Mouse (Mus musculus): ENCODE results near the gene Arhgef26. TPM values are rescaled to one million over a fixed set of nuclear protein-coding genes. Genes with fewer than 3 reads are reported as not detected.

Arhgef26 gene
- polyA plus RNA-seq, 1 experiment from 2014 or later = 12.9 TPM

GRCm38 (mm10) chr3:62418387-62419138, 80.4 kb downstream of the Arhgef26 start:
- Histone ChIP-seq H3K27me3 (replicated peaks; ENCODE audit: control insufficient read depth, insufficient read depth, low read length) (no peaks in the 10 kb centered on the region), H3K4me3 (ENCODE audit: low read length) (no peak overlapping the region), H3K27ac (ENCODE audit: low read length) (no peak overlapping the region), H3K4me2 (ENCODE audit: low read depth, low read length) (no peak overlapping the region), H3K9me3 (ENCODE audit: control insufficient read depth, low read length) (no peaks in the 10 kb centered on the region), H3K36me3 (ENCODE audit: control insufficient read depth, insufficient read depth, low read length) (0 out of 2 replicates have a peak, but pooled peaks cover 3% of the 10 kb centered on the region), H3K4me1 (ENCODE audit: control insufficient read depth, insufficient read depth, low read length) (peaks cover 7% of the 10 kb centered on the region; the same call in 1 of the 2 replicates), H3K9ac (ENCODE audit: low read depth, low read length) (no peak overlapping the region)
- 90% methylated on average over 6 of the region's 6 CpGs for WGBS
- no peak for ATAC-seq

GRCm38 (mm10) chr3:62433675-62434074, 95.5 kb downstream of the Arhgef26 start:
- Histone ChIP-seq H3K4me2 (ENCODE audit: low read depth, low read length) (no peak overlapping the region), H3K4me1 (ENCODE audit: control insufficient read depth, insufficient read depth, low read length) (no peaks in the 10 kb centered on the region), H3K4me3 (ENCODE audit: low read length) (no peak overlapping the region), H3K27ac (ENCODE audit: low read length) (no peak overlapping the region), H3K9ac (ENCODE audit: low read depth, low read length) (no peak overlapping the region), H3K9me3 (ENCODE audit: control insufficient read depth, low read length) (no peaks in the 10 kb centered on the region; the same call in 1 of the 2 replicates), H3K27me3 (replicated peaks; ENCODE audit: control insufficient read depth, insufficient read depth, low read length) (no peaks in the 10 kb centered on the region), H3K36me3 (ENCODE audit: control insufficient read depth, insufficient read depth, low read length) (no peaks in the 10 kb centered on the region)
- peak; percentile 46; the same call in 1 of the 2 replicates for ATAC-seq
- WGBS = 32% methylated on average over 4 of the region's 4 CpGs

- Histone ChIP-seq H3K9me3 (ENCODE audit: control insufficient read depth, low read length) (no peaks in the 10 kb centered on the region; the same call in 1 of the 2 replicates), H3K9ac (ENCODE audit: low read depth, low read length) (no peak overlapping the region), H3K27me3 (replicated peaks; ENCODE audit: control insufficient read depth, insufficient read depth, low read length) (no peaks in the 10 kb centered on the region), H3K36me3 (ENCODE audit: control insufficient read depth, insufficient read depth, low read length) (no peaks in the 10 kb centered on the region), H3K4me1 (ENCODE audit: control insufficient read depth, insufficient read depth, low read length) (no peaks in the 10 kb centered on the region), H3K4me3 (ENCODE audit: low read length) (no peak overlapping the region), H3K4me2 (ENCODE audit: low read depth, low read length) (no peak overlapping the region), H3K27ac (ENCODE audit: low read length) (no peak overlapping the region)
- no peak for ATAC-seq
Measured at GRCm38 (mm10) chr3:62435923-62436322, 97.8 kb downstream of the Arhgef26 start.

GRCm38 (mm10) chr3:62440431-62440969, 102.4 kb downstream of the Arhgef26 start:
- H3K4me3 ChIP-seq (ENCODE audit: low read length) = no peak overlapping the region
- H3K27ac ChIP-seq (ENCODE audit: low read length) = no peak overlapping the region
- no peaks in the 10 kb centered on the region for H3K27me3 ChIP-seq (replicated peaks; ENCODE audit: control insufficient read depth, insufficient read depth, low read length)
- H3K9ac ChIP-seq (ENCODE audit: low read depth, low read length) = no peak overlapping the region
- H3K9me3 ChIP-seq (ENCODE audit: control insufficient read depth, low read length) = no peaks in the 10 kb centered on the region
- ATAC-seq = no peak
- H3K36me3 ChIP-seq (ENCODE audit: control insufficient read depth, insufficient read depth, low read length) = no peaks in the 10 kb centered on the region
- 48% methylated on average over 5 of the region's 5 CpGs for WGBS
- no peaks in the 10 kb centered on the region for H3K4me1 ChIP-seq (ENCODE audit: control insufficient read depth, insufficient read depth, low read length)
- H3K4me2 ChIP-seq (ENCODE audit: low read depth, low read length) = no peak overlapping the region

- peaks cover 4% of the 10 kb centered on the region; the same call in 1 of the 2 replicates for H3K4me1 ChIP-seq (ENCODE audit: control insufficient read depth, insufficient read depth, low read length)
- peak overlapping the region; percentile 27; the same call in 1 of the 2 replicates for H3K27ac ChIP-seq (ENCODE audit: low read length)
- no peak for ATAC-seq
- H3K9me3 ChIP-seq (ENCODE audit: control insufficient read depth, low read length) = no peaks in the 10 kb centered on the region
- no peak overlapping the region for H3K9ac ChIP-seq (ENCODE audit: low read depth, low read length)
- H3K36me3 ChIP-seq (ENCODE audit: control insufficient read depth, insufficient read depth, low read length) = peaks cover 3% of the 10 kb centered on the region; the same call in 1 of the 2 replicates
- no peak overlapping the region for H3K4me2 ChIP-seq (ENCODE audit: low read depth, low read length)
- no peaks in the 10 kb centered on the region for H3K27me3 ChIP-seq (replicated peaks; ENCODE audit: control insufficient read depth, insufficient read depth, low read length)
- WGBS = 73% methylated on average over 12 of the region's 12 CpGs
- no peak overlapping the region for H3K4me3 ChIP-seq (ENCODE audit: low read length)
Measured at GRCm38 (mm10) chr3:62443582-62444194, 105.5 kb downstream of the Arhgef26 start.

- Histone ChIP-seq H3K9me3 (ENCODE audit: control insufficient read depth, low read length) (no peaks in the 10 kb centered on the region), H3K36me3 (ENCODE audit: control insufficient read depth, insufficient read depth, low read length) (peaks cover 3% of the 10 kb centered on the region; the same call in 1 of the 2 replicates), H3K4me1 (ENCODE audit: control insufficient read depth, insufficient read depth, low read length) (peaks cover 4% of the 10 kb centered on the region; the same call in 1 of the 2 replicates), H3K27ac (ENCODE audit: low read length) (no peak overlapping the region), H3K27me3 (replicated peaks; ENCODE audit: control insufficient read depth, insufficient read depth, low read length) (no peaks in the 10 kb centered on the region), H3K4me2 (ENCODE audit: low read depth, low read length) (no peak overlapping the region), H3K4me3 (ENCODE audit: low read length) (no peak overlapping the region), H3K9ac (ENCODE audit: low read depth, low read length) (no peak overlapping the region)
- no peak for ATAC-seq
- 85% methylated on average over 7 of the region's 7 CpGs for WGBS
Measured at GRCm38 (mm10) chr3:62446271-62446670, 108.1 kb downstream of the Arhgef26 start.

GRCm38 (mm10) chr3:62447151-62447550, 109.0 kb downstream of the Arhgef26 start:
- no peak overlapping the region for H3K4me2 ChIP-seq (ENCODE audit: low read depth, low read length)
- H3K9me3 ChIP-seq (ENCODE audit: control insufficient read depth, low read length) = no peaks in the 10 kb centered on the region
- peaks cover 4% of the 10 kb centered on the region; the same call in 1 of the 2 replicates for H3K4me1 ChIP-seq (ENCODE audit: control insufficient read depth, insufficient read depth, low read length)
- no peak overlapping the region for H3K27ac ChIP-seq (ENCODE audit: low read length)
- H3K9ac ChIP-seq (ENCODE audit: low read depth, low read length) = no peak overlapping the region
- ATAC-seq = peak; percentile 84
- H3K36me3 ChIP-seq (ENCODE audit: control insufficient read depth, insufficient read depth, low read length) = peaks cover 3% of the 10 kb centered on the region; the same call in 1 of the 2 replicates
- 62% methylated on average over 8 of the region's 8 CpGs for WGBS
- no peak overlapping the region for H3K4me3 ChIP-seq (ENCODE audit: low read length)
- no peaks in the 10 kb centered on the region for H3K27me3 ChIP-seq (replicated peaks; ENCODE audit: control insufficient read depth, insufficient read depth, low read length)

- no peak overlapping the region for H3K4me2 ChIP-seq (ENCODE audit: low read depth, low read length)
- no peaks in the 10 kb centered on the region for H3K27me3 ChIP-seq (replicated peaks; ENCODE audit: control insufficient read depth, insufficient read depth, low read length)
- H3K4me1 ChIP-seq (ENCODE audit: control insufficient read depth, insufficient read depth, low read length) = peaks cover 4% of the 10 kb centered on the region; the same call in 1 of the 2 replicates
- no peaks in the 10 kb centered on the region for H3K9me3 ChIP-seq (ENCODE audit: control insufficient read depth, low read length)
- peaks cover 3% of the 10 kb centered on the region; the same call in 1 of the 2 replicates for H3K36me3 ChIP-seq (ENCODE audit: control insufficient read depth, insufficient read depth, low read length)
- H3K9ac ChIP-seq (ENCODE audit: low read depth, low read length) = no peak overlapping the region
- no peak overlapping the region for H3K27ac ChIP-seq (ENCODE audit: low read length)
- H3K4me3 ChIP-seq (ENCODE audit: low read length) = no peak overlapping the region
- ATAC-seq = no peak
- WGBS = 92% methylated on average over 4 of the region's 4 CpGs
Measured at GRCm38 (mm10) chr3:62449871-62450496, 111.8 kb downstream of the Arhgef26 start.

- H3K27me3 ChIP-seq (replicated peaks; ENCODE audit: control insufficient read depth, insufficient read depth, low read length) = no peaks in the 10 kb centered on the region
- H3K4me1 ChIP-seq (ENCODE audit: control insufficient read depth, insufficient read depth, low read length) = no peaks in the 10 kb centered on the region; the same call in 1 of the 2 replicates
- peaks cover 3% of the 10 kb centered on the region; the same call in 1 of the 2 replicates for H3K36me3 ChIP-seq (ENCODE audit: control insufficient read depth, insufficient read depth, low read length)
- ATAC-seq = no peak
- 62% methylated on average over 4 of the region's 4 CpGs for WGBS
- no peak overlapping the region for H3K4me3 ChIP-seq (ENCODE audit: low read length)
- H3K27ac ChIP-seq (ENCODE audit: low read length) = no peak overlapping the region
- H3K4me2 ChIP-seq (ENCODE audit: low read depth, low read length) = no peak overlapping the region
- H3K9me3 ChIP-seq (ENCODE audit: control insufficient read depth, low read length) = no peaks in the 10 kb centered on the region
- H3K9ac ChIP-seq (ENCODE audit: low read depth, low read length) = no peak overlapping the region
Measured at GRCm38 (mm10) chr3:62452961-62453360, 114.8 kb downstream of the Arhgef26 start.

All from intestine, embryonic 16.5 days (tissue).